Mouse (Mus musculus) layer of hippocampus, adult 2 months (tissue): ENCODE results near the gene Hist1h2be. TPM values are rescaled to one million over a fixed set of nuclear protein-coding genes. Genes with fewer than 3 reads are reported as not detected.

ENCODE experiments used
- DNase-seq, 2 experiments: peaks; one replicate each; pipeline ENCODE4 v3.0.0; 2022; ENCODE audit warnings: low spot score in 2 of 2
- H3K27ac ChIP-seq: fragments of 200-600 bp; 2 replicates; pipeline ENCODE4 v1.8.1; 2022
- H3K4me3 ChIP-seq: fragments of 200-600 bp; 2 replicates; pipeline ENCODE4 v1.8.1; 2022; ENCODE audit warnings: mild to moderate bottlenecking
- CTCF ChIP-seq: fragments of 200-600 bp; conservative IDR thresholded peaks from 2 replicates; pipeline ENCODE4 v1.8.1; 2022; ENCODE audit warnings: antibody characterized with exemption, mild to moderate bottlenecking, moderate library complexity
- long read RNA-seq, 2 experiments: library from polyadenylated mRNA; stranded (forward); transcript quantifications; one replicate each; pipeline ENCODE4 v2.0.0; 2021; ENCODE audit warnings: borderline mapping rate in 2 of 2
- total RNA-seq, 2 experiments: library from RNA; stranded (reverse); gene quantifications; 2 replicates each; pipeline ENCODE4 v1.2.3; 2021

The Hist1h2be gene
- 10 to 100 TPM in 1 of 2 experiments, 1 to 10 TPM in 1; 8.8 to 10.1 TPM for total RNA-seq
- long read RNA-seq, experiment 1, partial matches to known transcripts, result 0 of 2 reads
- long read RNA-seq, experiment 1, other reads (novel, unspliced or antisense), result 1 of 2 reads
- long read RNA-seq, experiment 2, partial matches to known transcripts, result 0 of 3 reads
- long read RNA-seq, experiment 2, other reads (novel, unspliced or antisense), result 0 of 3 reads

GRCm38 (mm10) chr13:23620733-23621531, at the start of gene Hist1h2be:
Gene Hist1h2be, minus strand, starts transcription at chr13:23621124.
- Histone ChIP-seq H3K4me3 (peak within 1 kb of the TSS; percentile 76), H3K27ac (peak within 1 kb of the TSS; percentile 99)
- DNase-seq, result peak; percentile 50 to 90
- no peak for TF ChIP-seq CTCF

DNA sequence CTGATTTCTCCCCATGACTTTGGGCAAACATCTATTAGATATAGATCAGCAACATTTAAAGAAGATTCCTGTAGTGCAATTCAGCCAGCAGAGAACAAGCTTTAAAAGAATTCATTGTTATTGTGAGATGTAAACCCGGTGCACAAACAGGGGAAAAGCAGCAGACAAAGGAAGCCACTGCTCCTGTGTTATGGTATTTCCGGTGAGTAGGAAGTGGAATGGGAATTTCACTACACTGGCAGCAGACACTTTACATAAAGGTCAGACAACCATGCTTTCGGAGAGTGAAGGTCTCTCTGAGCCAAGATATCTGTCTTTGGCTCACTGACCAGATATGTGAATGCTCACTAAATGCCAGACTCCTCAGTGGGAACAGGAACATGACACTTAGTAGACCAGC, 41.6 kb upstream of the Hist1h2be start:
- Histone ChIP-seq H3K27ac (no peak overlapping the region), H3K4me3 (no peak overlapping the region)
- DNase-seq, result no peak
- no peak for TF ChIP-seq CTCF

DNA sequence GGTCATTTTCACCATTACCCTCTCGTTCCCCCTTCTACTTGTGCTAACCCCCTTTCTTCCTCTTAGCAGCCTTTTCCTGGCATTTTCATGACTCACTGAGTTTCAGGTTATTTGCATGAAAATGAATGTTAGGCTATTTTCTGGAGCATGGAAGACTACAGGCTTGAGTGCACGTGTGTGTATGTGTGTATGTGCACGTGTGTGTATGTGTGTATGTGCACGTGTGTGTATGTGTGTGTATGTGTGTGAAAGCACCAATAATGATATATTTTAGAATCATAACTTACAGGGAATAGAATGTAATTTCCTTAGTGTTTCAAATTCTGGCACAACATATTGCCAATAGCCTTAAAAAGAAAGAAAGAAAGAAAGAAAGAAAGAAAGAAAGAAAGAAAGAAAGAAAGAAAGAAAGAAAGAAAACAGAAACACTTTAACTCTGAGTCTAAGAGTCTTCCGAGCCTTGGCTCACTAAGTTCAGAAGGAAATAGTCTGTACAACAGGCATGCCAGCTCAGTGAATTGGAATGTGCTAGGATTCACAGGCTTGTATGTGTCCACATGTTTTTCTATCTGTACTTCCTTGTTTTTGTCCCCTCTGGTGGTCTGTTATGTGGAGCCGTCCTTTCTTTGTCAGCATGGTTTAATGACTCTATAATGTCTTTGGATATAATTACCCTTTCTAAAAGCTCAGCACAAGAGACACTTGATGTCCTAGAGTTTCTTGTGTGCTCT, 38.9 kb upstream of the Hist1h2be start:
- no peak overlapping the region for H3K27ac ChIP-seq
- TF ChIP-seq CTCF, result no peak
- DNase-seq, result no peak
- H3K4me3 ChIP-seq, result no peak overlapping the region

GRCm38 (mm10) chr13:23630653-23631052, 9.7 kb upstream of the Hist1h2be start:
- no peak for DNase-seq
- peak; percentile 73 for TF ChIP-seq CTCF

GRCm38 (mm10) chr13:23622861-23623450, 2.0 kb upstream of the Hist1h2be start:
- Histone ChIP-seq H3K27ac (peak overlapping the region; percentile 99), H3K4me3 (peak overlapping the region; percentile 76)
- DNase-seq, result no peak
- no peak for TF ChIP-seq CTCF

More at GRCm38 (mm10) chr13:23630653-23631052, 9.7 kb upstream of the Hist1h2be start:
- no peak overlapping the region for H3K4me3 ChIP-seq
- no peak overlapping the region for H3K27ac ChIP-seq

- H3K27ac ChIP-seq, result peak within 1 kb of the TSS; percentile 99
- DNase-seq, result peak; percentile 79 to 82
- peak within 1 kb of the TSS; percentile 76 for H3K4me3 ChIP-seq
Observed at GRCm38 (mm10) chr13:23622175-23622671, 1.3 kb upstream of the Hist1h2be start, which contains the start of gene Hist1h1e. Gene Hist1h1e, minus strand, starts transcription at chr13:23622558.

- Histone ChIP-seq H3K27ac (peak overlapping the region; percentile 99), H3K4me3 (peak overlapping the region; percentile 76)
- no peak for TF ChIP-seq CTCF
- DNase-seq, result peak; percentile 64 to 87
Observed at GRCm38 (mm10) chr13:23621532-23622174, 729 bp upstream of the Hist1h2be start.

- no peak for DNase-seq
- TF ChIP-seq CTCF, result no peak
- Histone ChIP-seq H3K4me3 (peak overlapping the region; percentile 76), H3K27ac (peak overlapping the region; percentile 99)
Observed at GRCm38 (mm10) chr13:23620056-23620732, 730 bp downstream of the Hist1h2be start.

GRCm38 (mm10) chr13:23611638-23612037, 9.3 kb downstream of the Hist1h2be start:
- TF ChIP-seq CTCF, result no peak
- no peak for DNase-seq
- H3K27ac ChIP-seq, result no peak overlapping the region
- no peak overlapping the region for H3K4me3 ChIP-seq

DNA sequence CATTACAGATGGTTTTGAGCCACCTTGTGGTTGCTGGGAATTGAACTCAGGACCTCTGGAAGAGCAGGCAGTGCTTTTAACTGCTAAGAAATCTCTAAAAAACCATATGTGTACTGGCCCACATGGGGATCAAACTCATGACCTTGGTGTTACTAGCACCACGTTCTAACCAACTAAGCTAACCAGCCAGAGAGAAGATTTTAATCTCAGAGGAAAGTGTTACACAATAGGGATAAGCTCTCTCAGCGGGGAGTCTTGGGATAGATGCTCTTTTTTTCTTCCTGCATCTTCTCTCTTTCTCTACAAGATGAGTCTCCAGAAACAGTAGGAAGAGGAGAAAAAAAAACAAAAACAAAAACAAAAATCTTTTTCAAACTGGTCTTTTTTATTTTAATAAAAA, 10.5 kb downstream of the Hist1h2be start:
- Histone ChIP-seq H3K27ac (no peak overlapping the region), H3K4me3 (no peak overlapping the region)
- no peak for TF ChIP-seq CTCF

DNA sequence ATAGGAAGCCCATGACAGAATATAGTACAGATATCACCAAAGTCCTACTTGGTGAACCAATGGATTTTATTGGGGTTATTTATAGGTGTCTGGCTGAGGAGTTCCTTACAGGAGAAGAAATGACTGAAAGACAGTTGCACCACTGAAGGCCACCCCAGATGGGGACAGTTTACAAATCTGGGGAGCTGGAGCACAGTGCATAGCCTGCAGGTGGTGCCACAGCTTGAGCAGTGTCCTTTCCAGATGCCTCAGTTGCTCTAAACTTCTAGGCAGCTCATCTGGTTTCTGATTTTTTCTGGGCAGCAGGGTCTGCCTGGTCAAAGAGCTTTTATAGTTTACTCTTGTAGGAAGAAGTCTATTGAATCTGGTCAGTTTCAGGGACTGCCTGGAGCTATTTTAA, 11.1 kb downstream of the Hist1h2be start:
- Histone ChIP-seq H3K27ac (no peak overlapping the region), H3K4me3 (no peak overlapping the region)
- TF ChIP-seq CTCF, result no peak
- DNase-seq, result no peak

More for the DNA sequence above, 10.5 kb downstream of the Hist1h2be start:
- no peak for DNase-seq

GRCm38 (mm10) chr13:23609209-23609608, 11.7 kb downstream of the Hist1h2be start:
- Histone ChIP-seq H3K27ac (no peak overlapping the region), H3K4me3 (no peak overlapping the region)
- DNase-seq, result no peak
- TF ChIP-seq CTCF, result no peak
